Mouse (Mus musculus): ENCODE data around the gene Slc25a22. TPM values are rescaled to one million over a fixed set of nuclear protein-coding genes. Genes with fewer than 3 reads are reported as not detected.

The Slc25a22 gene
- polyA plus RNA-seq (2014; fragmentation: Nextera tagmentation; extraction: Ambion mirVana): 33.9 and 36.6 TPM in 2 replicates

- Histone ChIP-seq H3K9me3 (ENCODE audit: control insufficient read depth, low read length) (no peaks in the 10 kb centered on the region), H3K36me3 (ENCODE audit: control insufficient read depth, insufficient read depth, low read length) (0 out of 2 replicates have a peak, but pooled peaks cover 2% of the 10 kb centered on the region), H3K9ac (ENCODE audit: low read depth, low read length) (peak within 1 kb of the TSS; percentile 85), H3K4me3 (ENCODE audit: low read depth, low read length) (peak within 1 kb of the TSS; percentile 53), H3K27me3 (ENCODE audit: control insufficient read depth, insufficient read depth, low read length) (no peaks in the 10 kb centered on the region), H3K27ac (ENCODE audit: low read depth, low read length) (peak within 1 kb of the TSS; percentile 14), H3K4me1 (replicated peaks; ENCODE audit: control insufficient read depth, insufficient read depth, low read length) (peaks cover 18% of the 10 kb centered on the region), H3K4me2 (replicated peaks; ENCODE audit: low read depth, low read length) (peak within 1 kb of the TSS; percentile 92)
- peak; percentile 90 for DNase-seq (ENCODE audit: low spot score)
- ATAC-seq (ENCODE audit: low FRiP score): peak; percentile 77
- WGBS: 5% methylated on average over 53 of the region's 53 CpGs
Measured at GRCm38 (mm10) chr7:141437178-141438120, at the start of gene Slc25a22. Gene Slc25a22 (minus strand): TSS chr7:141437892.

- H3K9me3 ChIP-seq (ENCODE audit: control insufficient read depth, low read length): no peaks in the 10 kb centered on the region
- ATAC-seq (ENCODE audit: low FRiP score) (no peak), DNase-seq (ENCODE audit: low spot score) (no peak)
- H3K4me2 ChIP-seq (replicated peaks; ENCODE audit: low read depth, low read length): no peak overlapping the region
- no peak overlapping the region for H3K27ac ChIP-seq (ENCODE audit: low read depth, low read length)
- no peaks in the 10 kb centered on the region for H3K36me3 ChIP-seq (ENCODE audit: control insufficient read depth, insufficient read depth, low read length)
- 77% methylated on average over 7 of the region's 7 CpGs for WGBS
- no peak overlapping the region for H3K4me3 ChIP-seq (ENCODE audit: low read depth, low read length)
- H3K27me3 ChIP-seq (ENCODE audit: control insufficient read depth, insufficient read depth, low read length): peaks cover 14% of the 10 kb centered on the region
- H3K9ac ChIP-seq (ENCODE audit: low read depth, low read length): no peak overlapping the region
- 0 out of 2 replicates have a peak, but pooled peaks cover 2% of the 10 kb centered on the region for H3K4me1 ChIP-seq (replicated peaks; ENCODE audit: control insufficient read depth, insufficient read depth, low read length)
Measured at GRCm38 (mm10) chr7:141487141-141487540, 49.4 kb upstream of the Slc25a22 start.

GRCm38 (mm10) chr7:141486239-141486638 is 48.5 kb upstream of the Slc25a22 start:
- no peaks in the 10 kb centered on the region for H3K36me3 ChIP-seq (ENCODE audit: control insufficient read depth, insufficient read depth, low read length)
- H3K27me3 ChIP-seq (ENCODE audit: control insufficient read depth, insufficient read depth, low read length): peaks cover 14% of the 10 kb centered on the region
- H3K9me3 ChIP-seq (ENCODE audit: control insufficient read depth, low read length): no peaks in the 10 kb centered on the region
- DNase-seq (ENCODE audit: low spot score) (no peak), ATAC-seq (ENCODE audit: low FRiP score) (no peak)
- no peak overlapping the region for H3K27ac ChIP-seq (ENCODE audit: low read depth, low read length)
- WGBS: 84% methylated on average over 1 of the region's 1 CpGs
- no peak overlapping the region for H3K9ac ChIP-seq (ENCODE audit: low read depth, low read length)
- peaks cover 3% of the 10 kb centered on the region; the same call in 1 of the 2 replicates for H3K4me1 ChIP-seq (replicated peaks; ENCODE audit: control insufficient read depth, insufficient read depth, low read length)
- H3K4me3 ChIP-seq (ENCODE audit: low read depth, low read length): no peak overlapping the region
- H3K4me2 ChIP-seq (replicated peaks; ENCODE audit: low read depth, low read length): no peak overlapping the region

GRCm38 (mm10) chr7:141485606-141486005 is 47.9 kb upstream of the Slc25a22 start:
- Histone ChIP-seq H3K9me3 (ENCODE audit: control insufficient read depth, low read length) (no peaks in the 10 kb centered on the region), H3K4me2 (replicated peaks; ENCODE audit: low read depth, low read length) (no peak overlapping the region), H3K27ac (ENCODE audit: low read depth, low read length) (no peak overlapping the region), H3K4me1 (replicated peaks; ENCODE audit: control insufficient read depth, insufficient read depth, low read length) (peaks cover 5% of the 10 kb centered on the region; the same call in 1 of the 2 replicates), H3K4me3 (ENCODE audit: low read depth, low read length) (no peak overlapping the region), H3K36me3 (ENCODE audit: control insufficient read depth, insufficient read depth, low read length) (no peaks in the 10 kb centered on the region), H3K9ac (ENCODE audit: low read depth, low read length) (no peak overlapping the region), H3K27me3 (ENCODE audit: control insufficient read depth, insufficient read depth, low read length) (peaks cover 14% of the 10 kb centered on the region)
- DNase-seq (ENCODE audit: low spot score): no peak
- ATAC-seq (ENCODE audit: low FRiP score): no peak
- 89% methylated on average over 2 of the region's 2 CpGs for WGBS

GRCm38 (mm10) chr7:141485186-141485585 is 47.5 kb upstream of the Slc25a22 start:
- no peaks in the 10 kb centered on the region for H3K36me3 ChIP-seq (ENCODE audit: control insufficient read depth, insufficient read depth, low read length)
- H3K4me1 ChIP-seq (replicated peaks; ENCODE audit: control insufficient read depth, insufficient read depth, low read length): peaks cover 5% of the 10 kb centered on the region; the same call in 1 of the 2 replicates
- no peak for ATAC-seq (ENCODE audit: low FRiP score)
- no peak overlapping the region for H3K4me2 ChIP-seq (replicated peaks; ENCODE audit: low read depth, low read length)
- H3K27ac ChIP-seq (ENCODE audit: low read depth, low read length): no peak overlapping the region
- H3K9me3 ChIP-seq (ENCODE audit: control insufficient read depth, low read length): no peaks in the 10 kb centered on the region
- H3K9ac ChIP-seq (ENCODE audit: low read depth, low read length): no peak overlapping the region
- no peak for DNase-seq (ENCODE audit: low spot score)
- 86% methylated on average over 2 of the region's 2 CpGs for WGBS
- peaks cover 14% of the 10 kb centered on the region for H3K27me3 ChIP-seq (ENCODE audit: control insufficient read depth, insufficient read depth, low read length)
- H3K4me3 ChIP-seq (ENCODE audit: low read depth, low read length): no peak overlapping the region

GRCm38 (mm10) chr7:141484186-141485120 is 46.8 kb upstream of the Slc25a22 start:
- 65% methylated on average over 5 of the region's 5 CpGs for WGBS

GRCm38 (mm10) chr7:141483114-141483653 is 45.5 kb upstream of the Slc25a22 start:
- DNase-seq (ENCODE audit: low spot score) (no peak), ATAC-seq (ENCODE audit: low FRiP score) (no peak)
- H3K27me3 ChIP-seq (ENCODE audit: control insufficient read depth, insufficient read depth, low read length): peaks cover 14% of the 10 kb centered on the region
- H3K9ac ChIP-seq (ENCODE audit: low read depth, low read length): no peak overlapping the region
- WGBS: 78% methylated on average over 6 of the region's 6 CpGs
- H3K9me3 ChIP-seq (ENCODE audit: control insufficient read depth, low read length): no peaks in the 10 kb centered on the region
- H3K36me3 ChIP-seq (ENCODE audit: control insufficient read depth, insufficient read depth, low read length): no peaks in the 10 kb centered on the region
- H3K4me3 ChIP-seq (ENCODE audit: low read depth, low read length): peak overlapping the region; percentile 62; the same call in 1 of the 2 replicates
- H3K4me2 ChIP-seq (replicated peaks; ENCODE audit: low read depth, low read length): no peak overlapping the region
- H3K4me1 ChIP-seq (replicated peaks; ENCODE audit: control insufficient read depth, insufficient read depth, low read length): peaks cover 5% of the 10 kb centered on the region; the same call in 1 of the 2 replicates
- no peak overlapping the region for H3K27ac ChIP-seq (ENCODE audit: low read depth, low read length)

More at GRCm38 (mm10) chr7:141484186-141485120, 46.8 kb upstream of the Slc25a22 start:
- peaks cover 14% of the 10 kb centered on the region for H3K27me3 ChIP-seq (ENCODE audit: control insufficient read depth, insufficient read depth, low read length)
- no peaks in the 10 kb centered on the region for H3K9me3 ChIP-seq (ENCODE audit: control insufficient read depth, low read length)
- no peak overlapping the region for H3K4me3 ChIP-seq (ENCODE audit: low read depth, low read length)
- DNase-seq (ENCODE audit: low spot score): no peak
- H3K9ac ChIP-seq (ENCODE audit: low read depth, low read length): no peak overlapping the region
- peaks cover 5% of the 10 kb centered on the region; the same call in 1 of the 2 replicates for H3K4me1 ChIP-seq (replicated peaks; ENCODE audit: control insufficient read depth, insufficient read depth, low read length)
- H3K4me2 ChIP-seq (replicated peaks; ENCODE audit: low read depth, low read length): no peak overlapping the region
- no peaks in the 10 kb centered on the region for H3K36me3 ChIP-seq (ENCODE audit: control insufficient read depth, insufficient read depth, low read length)
- H3K27ac ChIP-seq (ENCODE audit: low read depth, low read length): no peak overlapping the region
- no peak for ATAC-seq (ENCODE audit: low FRiP score)

GRCm38 (mm10) chr7:141482531-141483024 is 44.9 kb upstream of the Slc25a22 start:
- DNase-seq (ENCODE audit: low spot score) (no peak), ATAC-seq (ENCODE audit: low FRiP score) (0 out of 2 replicates have a peak, but pooled peaks have one; percentile 4)
- Histone ChIP-seq H3K27me3 (ENCODE audit: control insufficient read depth, insufficient read depth, low read length) (peaks cover 14% of the 10 kb centered on the region), H3K4me3 (ENCODE audit: low read depth, low read length) (peak overlapping the region; percentile 62), H3K9ac (ENCODE audit: low read depth, low read length) (peak overlapping the region; percentile 62), H3K27ac (ENCODE audit: low read depth, low read length) (peak overlapping the region; percentile 17; the same call in 1 of the 2 replicates), H3K36me3 (ENCODE audit: control insufficient read depth, insufficient read depth, low read length) (no peaks in the 10 kb centered on the region), H3K9me3 (ENCODE audit: control insufficient read depth, low read length) (no peaks in the 10 kb centered on the region), H3K4me2 (replicated peaks; ENCODE audit: low read depth, low read length) (peak overlapping the region; percentile 99), H3K4me1 (replicated peaks; ENCODE audit: control insufficient read depth, insufficient read depth, low read length) (peaks cover 5% of the 10 kb centered on the region; the same call in 1 of the 2 replicates)
- WGBS: 7% methylated on average over 11 of the region's 11 CpGs
